Mouse (Mus musculus): ENCODE results near the gene 0610012G03Rik. TPM values are rescaled to one million over a fixed set of nuclear protein-coding genes. Genes with fewer than 3 reads are reported as not detected.
"Not testable (repeated sequence)": the region's sequence is repeated elsewhere in the genome, so short reads cannot be mapped to it uniquely, and the experiment has no call there.

0610012G03Rik gene
- 92.1 and 95.1 TPM in 2 replicates for polyA plus RNA-seq (2015; fragmentation: Nextera tagmentation; extraction: Ambion mirVana)

DNA sequence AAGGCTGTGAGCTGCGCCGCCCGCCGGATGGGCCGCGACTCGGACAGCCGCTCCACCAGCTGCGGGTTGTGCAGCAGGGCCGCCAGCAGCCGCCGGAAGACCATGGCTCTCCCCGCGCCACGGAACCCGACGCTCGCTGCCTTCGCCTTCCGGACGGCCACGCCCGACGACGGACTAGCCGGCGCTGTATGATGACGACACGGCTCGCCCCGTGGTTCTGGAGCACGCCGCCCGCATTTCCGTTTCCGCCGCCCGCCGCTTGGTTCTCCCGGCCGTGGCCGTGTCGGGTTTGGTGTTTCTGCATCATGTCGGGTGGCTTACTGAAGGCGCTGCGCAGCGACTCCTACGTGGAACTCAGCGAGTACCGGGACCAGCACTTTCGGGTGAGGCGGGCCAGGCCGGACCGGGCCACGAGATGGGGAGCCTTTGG is at the start of gene 0610012G03Rik, which contains the start of gene Ncbp2:
Gene 0610012G03Rik, minus strand, starts transcription at position 150 of the 430 bp plus-strand sequence.
Gene Ncbp2, plus strand, starts transcription at position 169 of the 430 bp plus-strand sequence.
- DNase-seq (ENCODE audit: low spot score) = peak; percentile 95

DNA sequence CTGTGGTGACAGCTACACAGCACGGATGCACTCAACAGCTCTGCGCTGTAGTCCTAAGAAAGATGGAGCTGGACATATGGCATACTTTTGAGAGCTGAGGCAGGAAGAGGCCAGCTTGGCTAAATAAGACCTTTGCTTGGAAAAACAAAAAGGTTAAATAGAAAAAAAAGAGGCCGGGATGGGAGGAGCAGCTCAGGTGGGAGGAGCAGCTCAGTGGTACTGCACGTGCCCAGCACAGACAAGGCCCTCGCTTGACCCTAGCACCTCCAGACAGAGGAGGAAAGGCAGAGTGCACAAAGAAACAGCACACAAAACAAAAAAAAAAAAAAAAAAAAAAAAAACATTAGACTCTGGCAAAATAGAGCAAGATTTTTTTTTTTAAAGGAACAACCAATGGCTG is 48.1 kb upstream of the 0610012G03Rik start:
- DNase-seq (ENCODE audit: low spot score) = no peak

DNA sequence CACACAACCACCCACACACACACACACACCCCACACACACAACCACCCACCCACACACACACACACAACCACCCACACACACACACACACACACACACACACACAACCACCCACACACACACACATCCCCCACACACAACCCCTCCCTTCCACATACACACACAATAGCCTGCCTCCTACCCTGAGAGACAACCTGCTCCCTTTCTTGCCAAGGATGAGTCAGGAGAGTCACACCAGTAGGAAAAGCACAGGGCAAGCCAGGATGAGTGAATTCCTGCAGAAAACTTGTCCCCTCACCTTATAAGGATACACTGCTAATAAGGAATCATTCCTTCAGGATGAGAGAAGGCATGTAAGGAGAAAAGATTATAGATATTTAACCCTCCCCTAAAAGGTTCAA is 45.7 kb upstream of the 0610012G03Rik start:
- DNase-seq (ENCODE audit: low spot score) = no peak

DNA sequence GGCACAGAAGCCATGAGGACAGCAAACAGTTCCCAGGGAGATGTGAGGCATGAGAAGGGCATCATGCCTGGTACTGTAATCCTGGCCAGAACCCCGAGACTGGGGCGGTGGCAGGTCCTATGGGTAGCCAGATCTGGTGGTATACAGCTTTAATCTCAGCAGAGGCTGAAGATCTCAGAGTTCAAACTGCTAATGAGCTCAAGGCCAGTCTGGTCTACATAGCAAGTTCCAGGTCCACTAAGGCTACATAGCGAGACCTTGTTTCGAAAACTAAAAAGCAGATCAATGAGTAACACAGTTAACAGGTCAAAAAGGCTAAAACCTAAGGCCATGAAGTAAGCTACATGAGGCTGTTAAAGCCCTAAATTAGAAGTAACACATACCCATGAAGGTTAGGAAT is 44.9 kb upstream of the 0610012G03Rik start:
- no peak for DNase-seq (ENCODE audit: low spot score)

DNA sequence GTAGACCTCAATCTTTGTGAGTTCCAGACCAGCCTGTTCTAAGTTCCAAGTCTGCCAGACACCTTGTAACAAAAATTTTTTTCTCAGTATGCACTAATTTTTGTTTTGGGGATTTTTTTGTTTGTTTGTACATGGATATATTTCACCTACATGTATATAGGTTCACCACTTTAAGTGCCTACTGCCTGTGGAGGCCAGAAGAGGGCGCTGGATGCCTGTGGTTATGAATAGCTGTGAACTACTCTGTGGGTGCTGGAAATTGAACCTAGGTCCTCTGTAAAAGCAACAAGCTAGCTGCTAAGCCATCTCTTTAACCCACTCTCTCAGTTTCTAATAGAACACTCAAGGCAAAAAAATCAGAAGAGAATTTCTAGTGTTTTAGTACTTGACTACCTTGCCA is 43.7 kb upstream of the 0610012G03Rik start:
- DNase-seq (ENCODE audit: low spot score) = no peak

DNA sequence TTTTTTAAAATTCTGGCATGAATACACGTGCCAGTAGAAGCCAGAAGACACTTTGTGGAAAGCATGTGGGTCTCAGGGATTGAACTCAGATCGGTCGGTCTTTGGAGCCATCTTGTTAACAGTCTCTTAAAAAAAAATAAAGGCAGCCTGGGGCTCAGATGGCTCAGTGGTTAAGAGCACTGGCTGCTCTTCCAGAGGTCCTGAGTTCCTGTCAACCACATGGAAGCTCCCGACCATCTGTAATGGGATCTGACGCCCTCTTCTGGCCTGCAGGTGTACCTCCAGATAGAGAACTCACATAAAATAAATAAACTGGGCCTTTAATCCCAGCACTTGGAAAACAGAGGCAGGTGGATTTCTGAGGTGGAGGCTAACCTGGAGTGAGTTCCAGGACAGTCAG is 32.7 kb upstream of the 0610012G03Rik start:
- no peak for DNase-seq (ENCODE audit: low spot score)

DNA sequence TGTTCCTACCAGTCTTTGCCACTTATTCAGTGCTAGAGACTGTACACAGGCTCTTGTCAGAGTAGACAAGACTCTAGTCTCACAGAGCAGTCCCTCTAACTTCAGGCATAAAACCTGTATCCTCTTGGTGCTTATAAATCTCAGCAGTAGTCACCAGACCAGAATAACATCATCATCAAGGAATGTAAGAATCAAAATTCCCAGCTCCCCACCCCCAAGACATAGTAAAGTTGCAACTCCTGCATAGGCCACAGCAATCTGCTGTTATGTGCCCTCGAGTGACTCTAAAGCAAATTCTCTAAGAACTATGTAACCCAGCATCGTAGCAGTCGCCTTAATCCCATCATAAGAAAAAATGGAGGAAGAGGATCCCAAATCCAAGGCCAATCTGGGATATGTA is 31.2 kb upstream of the 0610012G03Rik start:
- DNase-seq (ENCODE audit: low spot score) = no peak

DNA sequence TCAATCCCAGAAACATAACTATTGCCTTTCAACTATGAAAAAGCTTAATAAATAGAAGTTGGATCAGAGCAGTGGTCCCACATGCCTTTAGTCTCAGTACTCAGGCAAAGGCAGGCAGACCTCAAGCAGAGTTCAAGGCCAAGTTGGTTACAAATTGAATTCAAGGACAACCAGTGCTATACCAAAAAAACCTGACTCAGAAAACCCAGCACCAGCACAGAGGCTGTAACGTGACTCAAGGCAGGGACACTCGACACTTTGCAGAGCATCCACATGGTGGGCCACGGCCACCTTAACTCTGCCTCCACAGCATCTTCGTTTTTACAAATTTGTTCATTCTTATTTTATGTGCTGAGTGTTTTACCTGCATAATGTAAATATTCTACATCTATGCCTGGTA is 27.0 kb upstream of the 0610012G03Rik start:
- no peak for DNase-seq (ENCODE audit: low spot score)

DNA sequence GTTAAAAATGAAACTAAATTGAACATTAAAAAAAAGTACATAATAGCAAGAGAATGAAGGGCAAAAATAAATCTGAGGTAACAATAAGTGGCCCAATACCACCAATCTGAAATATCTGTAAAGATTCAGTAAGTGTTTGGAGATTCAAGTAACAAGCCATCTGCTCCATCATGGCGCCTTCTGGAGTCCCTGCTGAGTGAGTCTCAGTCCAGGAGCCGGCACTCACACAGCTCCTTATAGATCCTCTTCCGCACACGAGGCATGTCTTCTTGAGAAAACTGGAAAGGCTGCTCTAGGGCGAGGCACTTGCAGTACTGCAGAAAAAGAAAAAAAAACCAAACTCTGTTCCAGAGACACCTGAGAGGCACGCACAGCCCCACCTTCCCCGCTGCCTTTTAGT is 14.9 kb upstream of the 0610012G03Rik start:
- DNase-seq (ENCODE audit: low spot score) = no peak

DNA sequence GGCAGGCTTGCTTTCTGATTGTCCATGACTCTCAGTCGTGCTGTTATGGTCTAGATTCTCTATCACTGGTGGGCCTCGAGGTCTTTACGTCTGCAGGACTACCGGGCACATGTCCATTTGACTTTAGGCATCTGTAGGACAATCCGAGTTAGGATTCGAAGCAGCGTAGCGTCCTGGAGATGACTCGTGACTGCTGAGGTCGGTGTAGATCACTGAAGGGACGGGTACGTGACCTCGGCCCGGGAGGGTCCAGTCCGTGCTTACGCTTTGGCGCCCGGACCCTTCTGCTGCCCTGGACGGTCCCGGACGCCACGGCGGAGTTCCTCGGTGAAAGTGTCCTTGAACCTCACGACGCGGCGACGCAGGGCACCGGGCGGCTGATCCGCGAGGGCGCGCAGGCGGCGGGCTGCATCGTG is 385 bp downstream of the 0610012G03Rik start:
- no peak for DNase-seq (ENCODE audit: low spot score)

DNA sequence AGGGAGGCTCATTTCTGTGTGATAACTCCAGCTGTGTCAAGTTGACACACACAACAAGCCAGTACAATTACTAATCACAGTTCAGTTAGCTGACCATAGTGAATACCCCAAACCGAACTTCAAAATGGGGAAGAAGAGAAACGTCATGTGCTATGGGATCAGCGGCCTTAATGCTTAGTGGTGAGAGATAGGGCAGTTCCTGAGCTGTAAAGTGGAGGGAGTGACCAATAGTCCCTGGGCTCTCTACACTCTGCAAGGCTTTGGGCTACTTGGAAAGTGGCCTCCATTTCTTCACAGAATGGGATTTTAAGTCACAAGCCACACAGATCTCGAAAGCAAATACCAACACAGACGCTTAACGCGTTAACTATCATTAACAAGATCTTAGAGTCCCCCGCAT is 961 bp downstream of the 0610012G03Rik start:
- DNase-seq (ENCODE audit: low spot score) = no peak

DNA sequence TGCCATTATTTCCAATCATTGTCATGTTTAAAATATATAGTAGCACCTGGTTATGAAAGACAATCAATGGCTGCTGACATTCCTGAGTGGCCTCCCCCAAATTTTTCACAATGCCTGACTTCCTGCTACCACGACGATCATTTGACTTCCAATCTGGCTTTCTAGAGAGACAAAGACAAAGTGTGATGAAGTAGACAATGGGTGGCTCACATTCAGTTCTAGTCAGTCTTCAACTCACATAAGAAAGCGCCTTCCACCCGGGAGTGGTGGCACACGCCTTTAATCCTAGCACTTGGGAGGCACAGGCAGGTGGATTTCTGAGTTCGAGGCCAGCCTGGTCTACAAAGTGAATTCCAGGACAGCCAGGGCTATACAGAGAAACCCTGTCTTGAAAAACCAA is 2.3 kb downstream of the 0610012G03Rik start:
- DNase-seq (ENCODE audit: low spot score) = not testable (repeated sequence)

DNA sequence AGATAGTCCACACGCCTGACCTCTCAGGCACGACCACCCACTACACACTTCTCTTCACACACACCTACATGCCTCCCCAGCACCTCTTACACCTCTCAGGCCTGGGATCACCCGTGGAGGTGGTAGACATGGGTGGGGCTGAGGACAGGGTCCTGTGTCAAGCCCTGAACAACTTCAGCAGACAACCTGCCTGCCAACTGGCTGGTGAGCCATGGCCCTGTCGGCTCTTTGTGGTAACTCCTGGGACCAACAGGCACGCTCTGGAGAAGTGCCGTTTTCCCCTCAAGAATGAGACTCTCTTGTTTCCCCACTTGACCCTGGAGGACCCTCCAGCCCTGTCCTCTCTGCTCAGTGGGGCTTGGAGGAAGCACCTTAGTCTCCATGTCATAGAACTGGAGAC is 2.9 kb downstream of the 0610012G03Rik start:
- no peak for DNase-seq (ENCODE audit: low spot score)

DNA sequence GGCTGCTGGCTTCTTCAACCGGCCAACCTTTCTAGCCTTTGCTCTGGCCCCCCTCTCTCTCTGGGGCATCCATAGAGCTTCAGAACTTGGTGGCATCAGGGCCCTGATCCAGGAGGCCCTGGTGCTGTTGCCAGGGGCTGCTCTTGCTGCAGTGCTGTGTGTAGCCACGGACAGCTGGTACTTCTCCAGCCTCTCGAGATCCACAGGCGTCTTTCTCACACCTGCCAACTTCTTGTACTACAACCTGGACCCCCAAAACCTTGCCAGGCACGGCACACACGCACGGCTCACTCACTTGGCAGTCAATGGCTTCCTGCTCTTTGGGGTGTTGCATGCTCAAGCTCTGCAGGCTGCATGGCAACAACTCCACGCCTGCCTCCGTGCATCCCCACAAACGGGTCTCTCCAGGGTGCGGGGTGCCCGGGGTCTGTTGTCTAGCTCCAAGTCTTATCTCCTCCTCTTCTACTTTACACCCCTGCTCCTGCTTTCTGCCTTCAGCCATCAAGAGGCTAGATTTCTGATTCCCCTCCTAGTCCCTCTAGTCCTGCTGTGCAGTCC is 3.5 kb downstream of the 0610012G03Rik start:
- DNase-seq (ENCODE audit: low spot score) = no peak

DNA sequence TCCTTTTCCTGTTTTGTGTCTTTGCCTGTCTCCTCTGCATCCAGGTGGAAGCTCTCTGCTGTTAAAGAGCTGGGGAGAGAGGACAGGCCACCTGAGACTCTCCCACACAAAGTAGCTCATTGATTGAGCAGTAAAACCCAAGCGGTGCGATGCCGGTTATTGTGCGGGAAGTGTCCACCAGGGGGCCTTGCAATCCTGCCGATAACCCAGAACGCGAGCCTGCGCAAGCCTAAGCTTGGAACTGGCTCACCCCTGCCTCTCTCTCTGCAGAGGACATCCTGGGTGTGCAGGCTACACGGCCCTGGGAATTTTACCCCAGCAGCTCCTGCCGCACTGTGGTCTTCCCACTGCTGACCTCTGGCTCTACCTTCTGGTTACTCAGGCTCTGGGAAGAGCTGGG is 4.3 kb downstream of the 0610012G03Rik start:
- peak; percentile 78 for DNase-seq (ENCODE audit: low spot score)

DNA sequence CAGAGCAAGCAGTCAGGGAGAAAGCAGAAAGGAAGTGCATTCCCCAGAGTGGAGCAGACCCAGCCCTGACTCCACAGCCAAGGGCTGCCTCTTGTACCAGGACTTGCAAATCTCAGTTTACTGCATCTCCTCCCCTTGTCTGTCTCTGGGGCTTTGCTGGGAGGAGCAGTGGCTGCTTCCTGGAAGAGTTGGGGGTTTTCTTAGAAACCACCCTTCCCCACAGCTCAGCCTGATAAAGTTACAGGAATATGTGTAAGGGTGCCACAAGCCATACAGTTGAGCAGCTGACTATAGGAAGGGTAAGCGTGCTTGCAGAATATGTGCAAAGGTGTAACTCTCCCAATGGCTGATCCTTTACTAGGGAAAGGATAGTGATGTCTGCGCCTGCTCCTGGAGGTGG is 7.7 kb downstream of the 0610012G03Rik start:
- DNase-seq (ENCODE audit: low spot score) = no peak

DNA sequence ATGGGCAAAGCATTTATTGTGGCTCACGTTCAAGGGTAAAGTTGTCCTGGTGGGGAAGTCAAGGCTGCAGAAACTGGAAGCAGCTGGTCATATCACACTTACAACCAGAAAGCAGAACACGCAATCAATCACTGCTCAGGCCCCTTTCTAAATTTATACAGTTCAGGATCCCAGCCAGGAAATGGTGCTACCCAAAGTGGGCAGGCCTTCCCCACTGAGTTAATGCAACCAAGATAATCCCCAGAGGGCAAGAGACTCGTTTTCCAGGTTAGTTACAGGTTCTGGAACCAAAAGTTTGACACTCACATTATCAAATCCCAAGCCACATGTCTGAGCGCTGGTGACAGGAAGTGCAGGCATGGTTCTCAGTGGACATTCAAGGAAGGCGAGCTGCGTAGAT is 9.4 kb downstream of the 0610012G03Rik start:
- no peak for DNase-seq (ENCODE audit: low spot score)

DNA sequence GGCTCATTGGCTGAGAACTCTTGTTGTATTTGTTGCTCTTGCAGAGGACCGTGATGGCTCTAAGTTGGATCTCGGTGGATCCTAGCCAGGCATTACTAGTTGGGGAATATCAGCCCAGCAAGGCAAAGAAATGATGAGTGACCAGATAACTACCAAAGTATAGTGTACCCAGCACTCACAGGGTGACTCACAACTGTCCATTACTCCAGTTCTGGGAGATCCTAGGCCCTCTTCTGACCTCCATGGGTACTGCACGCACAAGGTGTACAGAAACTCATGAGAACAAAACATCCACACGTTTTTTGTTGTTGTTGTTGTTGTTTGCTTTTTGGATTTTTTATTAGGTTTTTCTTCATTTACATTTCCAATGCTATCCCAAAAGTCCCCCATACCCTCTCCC is 11.7 kb downstream of the 0610012G03Rik start:
- DNase-seq (ENCODE audit: low spot score) = no peak

DNA sequence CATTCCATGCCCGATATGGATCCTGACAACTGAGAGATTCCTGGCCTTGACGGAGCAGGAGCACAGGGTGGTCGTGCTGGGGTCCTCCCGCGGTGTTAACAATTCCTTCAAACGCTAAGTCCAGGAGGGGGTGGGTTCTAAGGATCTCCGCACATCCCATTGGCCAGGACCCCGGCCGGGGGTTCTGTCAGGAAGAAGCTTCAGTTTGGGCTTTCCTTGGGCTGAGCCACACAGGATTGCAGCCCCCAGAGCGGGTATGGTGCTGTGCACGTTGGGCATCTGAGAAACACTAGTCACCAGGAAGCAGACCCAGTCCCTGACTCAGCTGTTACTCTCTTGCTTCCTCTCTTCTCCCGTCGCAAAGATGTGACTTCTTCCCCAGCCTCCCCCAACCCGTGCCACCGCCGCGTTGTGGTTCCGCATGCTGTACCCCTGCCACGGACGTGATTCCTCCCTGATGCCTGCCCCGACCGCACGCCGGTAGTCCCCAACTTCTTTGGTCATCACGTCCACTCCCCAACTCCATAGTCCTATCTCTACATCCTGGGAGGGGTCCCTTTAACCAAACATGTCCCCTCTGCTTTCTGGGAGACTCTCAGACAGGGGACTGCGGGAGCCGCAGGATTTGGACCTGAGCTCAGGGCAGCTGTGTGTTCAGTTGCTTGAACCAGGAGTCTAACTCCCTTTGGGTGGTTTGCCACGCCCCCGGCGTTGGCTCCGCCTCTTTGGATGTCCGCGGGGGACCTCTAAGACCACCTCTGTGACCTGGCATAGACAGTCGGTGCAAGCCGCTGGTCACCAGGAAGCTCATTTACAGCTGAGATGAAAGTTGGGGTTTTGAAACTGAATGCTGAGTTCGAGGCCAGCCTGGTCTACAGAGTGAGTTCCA is 13.0 kb downstream of the 0610012G03Rik start:
- DNase-seq (ENCODE audit: low spot score) = peak; percentile 20

DNA sequence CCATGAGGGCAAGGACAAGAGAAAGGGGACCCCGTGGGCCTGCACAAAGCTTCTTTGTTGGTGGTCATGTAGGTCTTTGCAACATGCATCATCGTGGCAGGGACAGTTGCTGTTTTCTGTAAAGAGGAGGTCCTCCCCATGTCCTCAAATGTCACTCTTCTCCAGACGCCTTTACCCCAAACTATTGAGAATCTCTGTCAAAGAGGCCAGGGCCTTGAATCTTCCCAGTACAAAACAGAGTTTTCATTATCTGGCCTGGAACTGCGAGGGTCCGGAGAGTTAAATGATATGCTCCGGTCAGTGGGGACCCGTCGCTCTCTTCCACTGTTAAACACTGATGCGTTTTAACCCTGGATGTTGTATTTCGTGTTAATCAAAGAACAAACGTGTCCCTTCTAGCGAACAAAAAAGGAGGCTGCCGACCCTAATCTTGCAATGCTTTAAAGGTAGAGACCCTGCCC is 13.7 kb downstream of the 0610012G03Rik start:
- DNase-seq (ENCODE audit: low spot score) = no peak

DNA sequence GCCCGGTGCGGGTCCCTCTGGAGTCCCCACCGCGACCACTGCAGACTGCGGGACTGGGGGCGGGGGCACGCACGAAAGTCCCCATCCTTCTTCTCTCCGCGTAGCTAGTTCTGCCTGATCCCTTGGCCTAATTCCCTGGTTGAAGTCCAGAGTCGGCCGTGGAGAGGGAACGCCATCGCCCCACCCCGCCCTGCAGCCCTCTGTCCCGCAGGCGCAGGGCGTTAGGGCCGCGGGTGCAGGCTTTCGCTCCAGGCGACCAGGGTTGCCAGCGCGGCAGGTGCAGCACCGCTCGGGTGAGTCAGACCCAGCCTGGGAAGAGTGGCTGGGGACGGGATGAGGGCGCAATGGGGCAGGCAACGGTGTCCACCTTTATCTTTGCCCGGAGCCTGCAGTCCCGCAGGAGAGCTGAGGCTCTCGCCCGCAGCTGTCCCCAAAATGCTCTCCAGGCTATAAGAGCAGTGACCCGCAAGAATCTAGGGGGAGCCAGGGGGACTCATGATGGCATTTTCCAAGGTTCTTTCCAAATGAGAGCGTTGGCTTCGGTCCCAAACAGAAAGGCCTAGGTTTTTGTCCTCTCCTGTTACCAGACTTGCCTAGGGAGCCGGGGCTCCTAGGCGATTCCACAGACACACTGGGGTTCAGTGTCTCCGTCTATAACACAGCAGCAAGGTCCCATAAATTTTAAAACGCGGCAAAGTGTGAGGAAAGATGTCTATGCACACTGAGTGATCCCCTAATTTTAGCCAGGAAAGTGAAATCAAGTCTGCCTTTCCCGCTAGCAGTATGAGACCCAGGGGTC is 14.3 kb downstream of the 0610012G03Rik start, which contains the start of gene Pigz:
Gene Pigz, plus strand, starts transcription at position 101 of the 799 bp plus-strand sequence.
- DNase-seq (ENCODE audit: low spot score) = no peak
